Mouse (Mus musculus) cerebellum, adult 2 months (tissue): Measurements from ENCODE around the gene Olfr1024. TPM values are rescaled to one million over a fixed set of nuclear protein-coding genes. Genes with fewer than 3 reads are reported as not detected.

ENCODE experiments used
- DNase-seq, 2 experiments: peaks; one replicate each; pipeline ENCODE4 v3.0.0; 2021
- H3K27ac ChIP-seq: fragments of 200-500 bp; 2 replicates; pipeline ENCODE4 v1.5.1; 2012; ENCODE audit warnings: low read length, control low read depth, inconsistent platforms; ENCODE audit not compliant: insufficient read depth
- H3K27me3 ChIP-seq: fragments of 200-500 bp; 2 replicates; pipeline ENCODE4 v1.6.1; 2012; ENCODE audit warnings: inconsistent platforms, mild to moderate bottlenecking, low read length, moderate library complexity; ENCODE audit not compliant: control insufficient read depth, insufficient read depth
- H3K4me1 ChIP-seq: fragments of 200-500 bp; 2 replicates; pipeline ENCODE4 v1.6.1; 2011; ENCODE audit warnings: low read length; ENCODE audit not compliant: control insufficient read depth, insufficient read depth
- H3K4me3 ChIP-seq: fragments of 200-500 bp; replicated peaks from 2 replicates; pipeline ENCODE3; 2011; ENCODE audit warnings: mild to moderate bottlenecking, low read depth, low read length, control low read depth; ENCODE audit not compliant: insufficient read depth
- CTCF ChIP-seq: fragments of 200-500 bp; IDR thresholded peaks from 2 replicates; pipeline ENCODE4 v1.5.1; 2011; ENCODE audit warnings: low read depth, mild to moderate bottlenecking, control low read depth, low read length, moderate library complexity, borderline replicate concordance; ENCODE audit not compliant: insufficient read depth
- POLR2A ChIP-seq: fragments of 200-500 bp; IDR thresholded peaks from 2 replicates; pipeline ENCODE4 v1.6.1; 2011; ENCODE audit warnings: low read length, control low read depth, borderline replicate concordance; ENCODE audit not compliant: insufficient read depth
- WGBS: fragments of 180-500 bp; shearing (Covaris S2); methylation state at CpG from one replicate; pipeline ENCODE4 v1.1.7; 2018; 5-methylcytosine and 5-hydroxymethylcytosine counted together
- polyA plus RNA-seq: library from polyadenylated mRNA; depleted of rRNA; stranded (reverse); fragments of >200 nt; gene quantifications from 2 replicates; pipeline ENCODE4 v1.2.3, GENCODE M21; 2012; rRNA removed

The Olfr1024 gene
- polyA plus RNA-seq, result not detected in 2 replicates

DNA sequence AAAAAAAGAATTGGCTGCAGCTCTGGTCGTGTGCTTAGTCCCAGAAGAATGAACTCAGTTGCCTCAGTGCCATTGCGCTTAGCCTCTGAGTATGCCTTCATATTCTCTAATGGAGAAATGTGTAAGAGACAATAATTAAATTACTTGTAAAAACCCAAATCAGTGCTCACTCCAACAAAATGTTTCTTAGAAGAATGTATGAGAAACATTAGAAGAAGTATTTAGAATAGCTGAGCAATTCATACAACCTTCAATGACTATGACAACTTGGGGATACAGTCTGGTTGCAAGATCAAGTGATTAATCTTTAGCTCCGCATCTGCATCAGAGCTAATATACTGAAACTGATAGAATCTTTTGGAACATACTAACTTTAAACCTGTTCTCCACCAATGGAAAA lies at the start of gene Olfr1024:
Gene Olfr1024, minus strand, starts transcription at position 101 of the 400 bp plus-strand sequence.
- TF ChIP-seq CTCF (no peak), POLR2A (no peak)
- DNase-seq, result no peak
- Histone ChIP-seq H3K4me3 (no peak within 1 kb of the TSS), H3K27me3 (no peaks in the 10 kb centered on the region), H3K27ac (no peak within 1 kb of the TSS), H3K4me1 (no peaks in the 10 kb centered on the region)
- WGBS, result 87% methylated on average over 3 of the region's 3 CpGs

GRCm38 (mm10) chr2:85950137-85950536 lies 45.3 kb upstream of the Olfr1024 start, which contains the start of gene Olfr1028:
Gene Olfr1028 (plus strand): TSS chr2:85950437.
- Histone ChIP-seq H3K4me3 (no peak within 1 kb of the TSS), H3K4me1 (no peaks in the 10 kb centered on the region), H3K27ac (no peak within 1 kb of the TSS), H3K27me3 (no peaks in the 10 kb centered on the region)
- DNase-seq, result no peak
- TF ChIP-seq CTCF (no peak), POLR2A (no peak)
- 69% methylated on average over 1 of the region's 1 CpGs for WGBS

DNA sequence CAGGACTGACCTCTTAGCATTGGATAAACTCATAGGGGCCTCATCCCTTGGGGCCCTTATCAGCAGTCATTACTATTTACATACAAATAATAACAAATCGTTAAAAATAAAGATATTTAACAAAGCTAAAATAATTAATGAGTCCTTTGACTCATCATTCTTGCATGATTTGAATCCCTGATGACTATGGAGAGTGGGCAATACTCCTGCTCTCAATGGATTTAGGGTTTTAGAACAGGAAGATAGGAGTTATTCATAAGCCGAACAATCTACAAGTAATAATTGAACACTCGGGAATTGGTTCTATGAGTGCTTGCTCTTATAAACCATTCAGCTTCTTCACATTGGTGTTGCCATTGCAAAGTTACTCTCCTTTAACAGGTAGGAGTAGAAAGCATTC lies 16.4 kb upstream of the Olfr1024 start, which contains the start of gene Olfr1026:
Gene Olfr1026, plus strand, starts transcription at position 301 of the 400 bp plus-strand sequence.
- H3K4me3 ChIP-seq, result no peak within 1 kb of the TSS
- 90% methylated on average over 3 of the region's 3 CpGs for WGBS
- H3K4me1 ChIP-seq, result no peaks in the 10 kb centered on the region
- no peaks in the 10 kb centered on the region; the same call in 1 of the 2 replicates for H3K27me3 ChIP-seq
- DNase-seq, result no peak
- no peak within 1 kb of the TSS for H3K27ac ChIP-seq
- no peak for TF ChIP-seq POLR2A
- TF ChIP-seq CTCF, result no peak

- WGBS, result 41% methylated on average over 1 of the region's 1 CpGs
- Histone ChIP-seq H3K27ac (no peak within 1 kb of the TSS), H3K4me1 (no peaks in the 10 kb centered on the region), H3K27me3 (no peaks in the 10 kb centered on the region; the same call in 1 of the 2 replicates), H3K4me3 (no peak within 1 kb of the TSS)
- TF ChIP-seq CTCF (no peak), POLR2A (no peak)
- DNase-seq, result no peak
These were observed 10.0 kb upstream of the Olfr1024 start, which contains the start of gene Olfr1025-ps1 for GRCm38 (mm10) chr2:85914893-85915292. Gene Olfr1025-ps1 (plus strand): TSS chr2:85915193.

- Histone ChIP-seq H3K27me3 (no peaks in the 10 kb centered on the region), H3K4me1 (no peaks in the 10 kb centered on the region), H3K4me3 (no peak overlapping the region), H3K27ac (no peak overlapping the region)
- TF ChIP-seq POLR2A, result no peak
- no peak for TF ChIP-seq CTCF
- DNase-seq, result no peak
These were observed 8.3 kb upstream of the Olfr1024 start for GRCm38 (mm10) chr2:85913197-85913596.

GRCm38 (mm10) chr2:85885340-85885739 lies 19.5 kb downstream of the Olfr1024 start, which contains the start of gene Olfr1023:
Gene Olfr1023 (plus strand): TSS chr2:85885640.
- DNase-seq, result no peak
- WGBS, result 69% methylated on average over 2 of the region's 2 CpGs

DNA sequence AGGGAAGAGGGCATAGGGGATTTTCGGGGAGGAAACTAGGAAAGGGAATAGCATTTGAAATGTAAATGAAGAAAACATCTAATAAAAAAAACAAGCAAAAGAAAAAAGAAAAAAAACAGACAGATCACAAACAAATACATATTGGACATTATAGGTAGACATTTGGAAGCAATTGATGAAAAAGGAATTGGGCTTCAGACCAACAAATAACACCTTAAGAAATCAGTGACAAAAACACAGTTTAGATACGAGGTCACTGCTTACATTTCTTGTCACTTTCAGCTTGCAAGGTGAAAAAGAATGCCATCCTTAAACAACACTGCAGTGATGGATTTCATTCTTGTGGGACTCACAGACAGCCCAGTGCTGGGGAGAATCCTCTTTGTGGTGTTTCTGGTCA lies 36.6 kb downstream of the Olfr1024 start, which contains the start of gene Olfr1022:
Gene Olfr1022, plus strand, starts transcription at position 301 of the 400 bp plus-strand sequence.
- Histone ChIP-seq H3K4me3 (no peak within 1 kb of the TSS), H3K27ac (no peak within 1 kb of the TSS), H3K27me3 (no peaks in the 10 kb centered on the region), H3K4me1 (no peaks in the 10 kb centered on the region)
- TF ChIP-seq POLR2A, result no peak
- no peak for TF ChIP-seq CTCF
- 58% methylated on average over 2 of the region's 2 CpGs for WGBS
- no peak for DNase-seq

More at GRCm38 (mm10) chr2:85885340-85885739, 19.5 kb downstream of the Olfr1024 start, which contains the start of gene Olfr1023:
- Histone ChIP-seq H3K4me1 (no peaks in the 10 kb centered on the region), H3K4me3 (no peak within 1 kb of the TSS), H3K27me3 (no peaks in the 10 kb centered on the region), H3K27ac (no peak within 1 kb of the TSS)
- TF ChIP-seq CTCF (no peak), POLR2A (no peak)

Other genes starting within 250 kb of the Olfr1024 start
- gene Olfr154, start 240.6 kb downstream of the Olfr1024 start, polyA plus RNA-seq, result not detected in 2 replicates
- gene Olfr1006, start 226.3 kb downstream of the Olfr1024 start, polyA plus RNA-seq, result not detected in 2 replicates
- gene Olfr1008, start 215.6 kb downstream of the Olfr1024 start, polyA plus RNA-seq, result not detected in 2 replicates
- gene Olfr1009, start 189.6 kb downstream of the Olfr1024 start, polyA plus RNA-seq, result not detected in 2 replicates
- gene Olfr1012, start 142.3 kb downstream of the Olfr1024 start, polyA plus RNA-seq, result not detected in 2 replicates
- not detected in 2 replicates for gene Olfr1013, start 138.0 kb downstream of the Olfr1024 start, polyA plus RNA-seq
- gene Olfr1014, start 132.3 kb downstream of the Olfr1024 start, polyA plus RNA-seq, result not detected in 2 replicates
- gene Olfr1015, start 123.0 kb downstream of the Olfr1024 start, polyA plus RNA-seq, result not detected in 2 replicates
- not detected in 2 replicates for gene Olfr1016, start 102.5 kb downstream of the Olfr1024 start, polyA plus RNA-seq
- gene Olfr1018, start 86.6 kb downstream of the Olfr1024 start, polyA plus RNA-seq, result not detected in 2 replicates
- gene Olfr1019, start 59.6 kb downstream of the Olfr1024 start, polyA plus RNA-seq, result not detected in 2 replicates
- not detected in 2 replicates for gene Olfr1020, start 58.0 kb downstream of the Olfr1024 start, polyA plus RNA-seq
- not detected in 2 replicates for gene Olfr1022, start 36.5 kb downstream of the Olfr1024 start, polyA plus RNA-seq
- gene Olfr1023, start 19.4 kb downstream of the Olfr1024 start, polyA plus RNA-seq, result not detected in 2 replicates
- not detected in 2 replicates for gene Olfr1025-ps1, start 10.1 kb upstream of the Olfr1024 start, polyA plus RNA-seq
- not detected in 2 replicates for gene Olfr1026, start 16.5 kb upstream of the Olfr1024 start, polyA plus RNA-seq
- gene Olfr1028, start 45.4 kb upstream of the Olfr1024 start, polyA plus RNA-seq, result not detected in 2 replicates
- not detected in 2 replicates for gene Olfr1029, start 68.8 kb upstream of the Olfr1024 start, polyA plus RNA-seq
- gene Olfr1030, start 74.2 kb upstream of the Olfr1024 start, polyA plus RNA-seq, result not detected in 2 replicates
- gene Olfr1031, start 85.3 kb upstream of the Olfr1024 start, polyA plus RNA-seq, result not detected in 2 replicates
- gene Olfr1032, start 100.5 kb upstream of the Olfr1024 start, polyA plus RNA-seq, result not detected in 2 replicates
- 0.11 and 0.21 TPM in 2 replicates for gene Olfr1033, start 115.6 kb upstream of the Olfr1024 start, polyA plus RNA-seq
- gene Olfr1034, start 140.8 kb upstream of the Olfr1024 start, polyA plus RNA-seq, result 0.02 and 0.05 TPM in 2 replicates
- not detected in 2 replicates for gene Olfr1036, start 168.9 kb upstream of the Olfr1024 start, polyA plus RNA-seq
- gene Olfr1037, start 182.3 kb upstream of the Olfr1024 start, polyA plus RNA-seq, result not detected in 2 replicates
- gene Olfr1039, start 230.9 kb upstream of the Olfr1024 start, polyA plus RNA-seq, result not detected in 2 replicates
- not detected in 2 replicates for gene Olfr1040, start 241.7 kb upstream of the Olfr1024 start, polyA plus RNA-seq